Mouse (Mus musculus) myocyte (in vitro differentiated cells): Measurements from ENCODE around the gene Ccdc185.

Experiments
- CEBPB ChIP-seq: IDR thresholded peaks from 2 replicates; pipeline ENCODE4 v1.6.1; 2011; ENCODE audit warnings: mild to moderate bottlenecking, moderate library complexity; ENCODE audit not compliant: poor library complexity, insufficient read depth, severe bottlenecking
- E2F4 ChIP-seq: IDR thresholded peaks from one replicate; pipeline ENCODE4 v1.6.1; 2011; ENCODE audit warnings: mild to moderate bottlenecking, control low read depth, moderate library complexity; ENCODE audit not compliant: insufficient read depth
- MYOD1 ChIP-seq, 3 experiments: IDR thresholded peaks; one replicate each; pipeline ENCODE4 v1.6.1; 2011; ENCODE audit warnings: control low read depth in 2 of 3, low read depth in 2 of 3, mild to moderate bottlenecking in 2 of 3, moderate library complexity in 1 of 3; ENCODE audit not compliant: insufficient read length in 2 of 3, control insufficient read depth in 1 of 3
- POLR2A ChIP-seq: IDR thresholded peaks from one replicate; pipeline ENCODE4 v1.6.1; 2011; ENCODE audit warnings: low read depth, mild to moderate bottlenecking, control low read depth, moderate library complexity; ENCODE audit not compliant: insufficient read length
- TCF12 ChIP-seq: IDR thresholded peaks from one replicate; pipeline ENCODE4 v1.6.1; 2011; ENCODE audit warnings: mild to moderate bottlenecking, control low read depth; ENCODE audit not compliant: poor library complexity, insufficient read depth, severe bottlenecking
- USF1 ChIP-seq: IDR thresholded peaks from one replicate; pipeline ENCODE4 v1.6.1; 2011; ENCODE audit warnings: low read depth, mild to moderate bottlenecking, control low read depth, moderate library complexity

DNA sequence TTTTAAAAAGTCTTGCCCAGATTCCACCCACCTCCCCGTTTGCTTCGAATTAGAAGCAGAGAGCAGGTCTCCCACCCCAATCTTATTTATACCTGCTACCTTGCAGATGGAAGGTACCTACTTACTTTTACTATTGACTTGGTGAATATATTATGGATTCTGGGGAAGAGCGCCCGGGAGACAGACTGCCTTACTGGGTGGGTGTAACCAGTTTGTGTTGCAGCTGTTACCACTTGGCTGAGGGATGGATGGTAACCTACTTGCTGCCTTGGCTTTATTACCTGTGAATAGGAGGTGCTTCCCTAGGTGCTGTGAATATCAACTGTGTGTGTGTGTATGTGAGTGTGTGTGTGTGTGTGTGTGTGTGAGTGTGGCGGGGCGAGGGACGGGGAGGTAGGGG lies 26.6 kb upstream of the Ccdc185 start:
- TF ChIP-seq POLR2A = no peak
- no peak for TF ChIP-seq CEBPB
- no peak for TF ChIP-seq MYOD1 (IDR thresholded peaks at IDR 0.05; ENCODE audit: control insufficient read depth in 1 of 3, insufficient read length in 2 of 3, low read depth in 2 of 3)
- no peak for TF ChIP-seq USF1
- TF ChIP-seq TCF12 = no peak
- no peak for TF ChIP-seq E2F4
